Mouse (Mus musculus) layer of hippocampus, adult 18-20 months (tissue): ENCODE results near the gene C2cd4a. TPM values are rescaled to one million over a fixed set of nuclear protein-coding genes. Genes with fewer than 3 reads are reported as not detected.

Experiments
- DNase-seq, 2 experiments: peaks; one replicate each; pipeline ENCODE4 v3.0.0; 2022; ENCODE audit warnings: low spot score in 2 of 2
- total RNA-seq, 2 experiments: library from RNA; stranded (reverse); gene quantifications; 2 replicates each; pipeline ENCODE4 v1.2.3; 2021

C2cd4a gene
- total RNA-seq, 2 experiments from 2014 or later, result 1.6 to 3.2 TPM

GRCm38 (mm10) chr9:67837311-67837710 is 5.2 kb upstream of the C2cd4a start:
- DNase-seq, result no peak

DNA sequence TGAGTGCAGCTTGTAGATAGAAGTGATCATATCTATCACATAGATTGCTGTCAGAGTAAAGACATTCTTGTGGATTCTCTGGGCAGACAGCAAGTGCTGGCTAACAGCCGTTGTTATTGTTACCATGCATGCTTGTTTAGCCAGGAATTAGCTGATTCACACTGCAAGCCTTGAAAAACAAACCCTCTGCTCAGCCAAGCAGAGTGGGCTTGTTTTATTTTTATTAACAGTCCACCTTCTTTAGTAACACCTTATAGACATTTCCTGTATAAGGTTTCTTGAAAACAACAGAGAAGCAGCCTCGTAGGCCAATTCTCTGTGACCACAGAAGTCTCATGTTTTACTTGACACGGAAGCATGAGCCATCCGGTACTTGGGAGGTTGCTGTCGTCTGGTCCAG is 2.4 kb upstream of the C2cd4a start:
- no peak for DNase-seq

DNA sequence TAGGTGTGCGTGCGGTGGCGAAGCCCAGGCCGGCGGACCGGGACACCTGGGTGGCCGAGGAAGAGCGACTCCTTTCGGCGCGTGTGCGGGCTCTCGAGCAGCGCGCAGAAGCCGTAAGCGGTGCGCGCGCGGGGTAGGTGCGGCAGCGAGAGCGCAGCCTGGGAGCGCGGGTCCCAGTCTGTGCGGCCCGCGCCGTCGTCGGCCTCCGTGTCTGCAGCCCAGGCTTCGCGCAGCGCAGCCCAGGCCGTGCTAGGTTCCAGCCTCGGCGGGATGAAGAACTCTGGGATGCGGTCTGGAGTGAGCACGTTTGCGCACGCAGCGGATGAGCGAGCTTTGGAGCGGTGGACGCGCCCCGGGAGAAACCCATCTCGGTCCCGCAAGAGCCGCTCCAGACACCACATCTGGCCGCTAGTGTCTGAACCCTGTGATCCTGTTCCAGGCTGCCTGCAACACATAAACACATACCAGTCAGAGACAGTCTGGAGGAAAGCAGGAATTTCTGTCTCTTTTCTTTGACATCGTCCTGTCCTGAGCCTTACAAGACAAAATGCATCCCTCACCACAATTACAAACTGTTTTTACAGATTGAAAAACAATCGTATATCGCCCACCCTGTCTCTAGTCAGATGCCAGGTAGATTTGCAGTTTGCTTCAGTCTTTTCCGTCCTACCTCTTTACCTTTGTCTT is 628 bp downstream of the C2cd4a start:
- DNase-seq, result peak in 1 of 2 experiments; percentile 16

- DNase-seq, result peak; percentile 56 to 76
Measured at GRCm38 (mm10) chr9:67830411-67831358, 1.4 kb downstream of the C2cd4a start.

GRCm38 (mm10) chr9:67828182-67828581 is 3.9 kb downstream of the C2cd4a start:
- peak in 1 of 2 experiments; percentile 85 for DNase-seq

DNA sequence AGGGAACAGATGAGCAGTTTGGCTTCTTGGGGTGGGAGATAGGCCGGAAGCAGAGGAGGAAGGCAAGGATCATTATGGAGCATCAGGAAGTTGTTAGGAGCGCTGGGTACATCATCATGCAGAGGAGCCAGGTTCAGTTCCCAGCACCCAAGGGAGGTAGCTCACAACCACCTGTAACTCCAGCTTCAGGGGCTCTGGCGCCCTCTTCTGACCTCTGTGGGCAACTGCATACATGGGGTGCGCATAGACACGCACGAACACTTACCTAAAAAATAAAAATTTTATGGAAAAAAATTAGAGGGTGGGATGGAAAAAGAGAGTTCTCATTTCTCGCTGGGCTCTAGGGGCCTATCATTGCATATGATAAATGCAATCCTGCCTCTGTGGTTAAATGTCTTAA is 6.6 kb downstream of the C2cd4a start:
- no peak for DNase-seq

- no peak for DNase-seq
Measured at GRCm38 (mm10) chr9:67823131-67823530, 9.0 kb downstream of the C2cd4a start.

DNA sequence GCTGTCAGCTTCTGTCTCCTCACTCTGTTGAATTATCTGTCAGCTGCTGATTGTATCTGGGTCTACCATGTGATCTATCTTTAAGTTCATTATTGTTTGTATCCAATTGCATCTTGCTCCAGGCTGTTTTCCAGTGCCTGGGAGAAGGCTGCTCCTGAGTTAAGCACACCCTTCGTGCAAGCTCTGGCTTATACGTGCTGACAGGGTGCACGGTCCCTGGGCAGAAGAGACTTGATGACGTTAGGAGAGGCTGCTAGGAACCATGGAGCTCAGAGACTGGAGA is 13.5 kb downstream of the C2cd4a start:
- no peak for DNase-seq

DNA sequence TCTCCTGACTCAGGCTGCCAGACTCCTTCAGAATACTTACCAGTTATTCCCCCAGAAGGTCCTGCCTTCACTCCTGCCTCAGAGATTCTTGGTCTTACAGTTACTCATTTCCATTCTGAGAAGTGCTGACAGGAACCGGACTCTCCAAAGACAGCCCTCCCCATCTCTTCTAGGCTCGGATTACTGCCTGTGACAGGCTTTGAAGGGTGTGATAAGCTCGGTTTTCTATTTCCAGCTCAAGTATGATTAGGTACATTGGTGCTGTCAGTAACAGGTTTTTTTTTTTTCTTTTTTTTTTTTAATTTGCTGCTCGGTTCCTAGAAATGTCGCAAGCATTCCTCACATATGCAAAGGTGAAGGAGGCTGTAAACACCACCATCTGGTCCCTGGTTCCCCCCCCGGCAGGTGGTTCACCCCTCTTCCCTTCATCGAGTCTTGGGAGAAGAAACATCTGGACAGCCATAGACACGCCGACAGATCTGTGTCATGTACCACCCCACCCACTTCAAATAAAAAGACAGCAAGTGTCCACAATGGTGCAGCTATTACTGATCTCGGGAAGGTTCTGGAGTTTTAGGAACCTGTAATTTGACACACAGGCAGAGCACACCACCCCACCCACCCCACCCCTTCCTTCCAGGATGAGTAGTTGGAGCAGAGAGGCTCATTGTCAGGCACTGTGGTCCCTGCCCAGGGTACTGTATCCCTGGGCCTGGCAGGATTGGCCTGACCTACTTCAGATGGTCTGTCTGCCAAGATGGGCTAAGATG is 14.0 kb downstream of the C2cd4a start:
- DNase-seq, result no peak

DNA sequence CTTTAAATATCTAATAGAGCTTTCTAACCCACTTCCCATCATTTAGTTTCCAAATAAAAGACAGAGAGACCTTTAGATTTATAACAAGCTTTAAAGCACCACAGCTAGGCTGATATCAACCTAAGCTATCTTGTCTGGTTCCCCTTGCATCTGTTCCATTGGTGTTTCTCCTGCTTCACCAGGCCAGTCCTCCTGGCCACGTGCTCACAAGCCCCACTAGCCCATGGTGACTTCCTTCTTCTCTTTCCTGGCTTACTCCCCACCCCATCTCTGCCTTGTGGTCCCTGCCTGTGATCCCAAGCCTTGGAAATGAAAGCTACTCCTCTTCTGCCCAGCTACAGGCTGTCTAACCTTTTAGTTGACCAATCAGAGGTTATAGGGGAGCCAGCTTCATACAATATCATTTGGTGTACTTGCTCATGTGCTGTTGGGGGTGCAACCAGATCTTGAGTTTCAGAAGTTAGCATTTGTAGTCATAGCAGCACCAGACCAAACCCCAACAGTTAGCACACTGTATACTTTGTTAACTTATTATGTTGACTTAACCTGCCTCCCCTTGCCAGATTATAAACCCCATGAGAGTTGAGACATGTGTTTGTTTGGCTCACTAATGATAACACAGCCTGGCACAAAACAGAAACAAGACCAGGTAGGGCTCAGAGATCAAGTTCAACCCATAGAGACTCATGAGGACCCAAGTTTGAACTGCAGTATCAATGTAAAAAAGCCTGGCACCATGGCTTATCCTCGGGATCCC is 15.8 kb downstream of the C2cd4a start:
- DNase-seq, result no peak

DNA sequence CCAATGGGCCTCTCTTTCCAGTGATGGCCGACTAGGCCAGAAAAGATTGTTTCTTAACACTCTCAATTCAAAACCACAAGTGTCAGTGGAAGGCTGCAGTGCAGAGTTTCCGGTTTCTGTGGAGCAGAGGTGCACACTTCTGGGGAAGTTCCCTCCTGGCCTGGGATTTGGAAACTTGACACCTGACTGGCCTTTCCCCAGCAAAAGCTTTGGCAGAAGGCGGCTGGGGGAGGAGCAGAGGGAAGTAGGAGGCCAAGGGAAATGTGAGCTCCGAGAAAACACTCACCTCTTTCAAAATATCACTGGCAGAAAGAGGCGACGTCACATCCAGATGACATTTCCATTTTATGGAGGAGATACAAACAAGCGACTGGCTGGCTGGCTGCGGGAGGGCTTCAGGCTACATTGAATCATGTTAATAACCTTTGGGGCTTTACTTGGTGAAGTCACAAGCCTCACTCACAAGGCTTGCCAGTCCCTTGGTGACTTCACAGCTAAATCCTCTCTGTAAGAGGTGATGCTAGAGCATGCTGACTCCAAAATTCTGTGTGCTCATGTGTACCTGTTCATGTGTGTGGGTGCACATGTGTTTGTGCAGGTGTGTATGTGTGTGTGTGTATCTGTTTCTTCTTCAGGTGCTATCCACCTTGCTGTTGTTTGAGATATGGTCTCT is 18.3 kb downstream of the C2cd4a start:
- no peak for DNase-seq

GRCm38 (mm10) chr9:67813171-67813570 is 19.0 kb downstream of the C2cd4a start:
- DNase-seq, result no peak

DNA sequence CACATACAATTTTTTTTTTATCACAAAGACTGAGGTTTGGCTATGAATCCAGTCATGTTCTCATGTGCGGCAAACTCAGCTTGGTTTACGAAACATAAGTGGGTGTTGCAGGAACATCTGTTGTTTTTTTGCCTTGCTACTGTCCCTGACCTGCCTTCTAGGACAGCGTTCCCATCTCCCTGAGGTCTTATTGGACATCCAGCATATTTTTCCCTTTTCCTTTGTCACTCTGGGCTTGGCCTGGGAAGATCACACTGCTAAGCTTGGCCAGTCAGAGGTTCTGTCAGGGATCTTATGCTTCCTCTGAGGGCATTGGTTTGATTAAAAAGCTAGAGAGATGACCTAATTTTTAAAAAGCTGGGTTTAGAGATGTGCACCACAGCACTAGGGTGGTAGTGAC is 21.0 kb downstream of the C2cd4a start:
- DNase-seq, result no peak

GRCm38 (mm10) chr9:67810527-67810926 is 21.6 kb downstream of the C2cd4a start:
- DNase-seq, result no peak

- no peak for DNase-seq
Measured at GRCm38 (mm10) chr9:67807000-67807399, 25.1 kb downstream of the C2cd4a start.

GRCm38 (mm10) chr9:67802241-67802640 is 29.9 kb downstream of the C2cd4a start:
- DNase-seq, result peak in 1 of 2 experiments; percentile 66

DNA sequence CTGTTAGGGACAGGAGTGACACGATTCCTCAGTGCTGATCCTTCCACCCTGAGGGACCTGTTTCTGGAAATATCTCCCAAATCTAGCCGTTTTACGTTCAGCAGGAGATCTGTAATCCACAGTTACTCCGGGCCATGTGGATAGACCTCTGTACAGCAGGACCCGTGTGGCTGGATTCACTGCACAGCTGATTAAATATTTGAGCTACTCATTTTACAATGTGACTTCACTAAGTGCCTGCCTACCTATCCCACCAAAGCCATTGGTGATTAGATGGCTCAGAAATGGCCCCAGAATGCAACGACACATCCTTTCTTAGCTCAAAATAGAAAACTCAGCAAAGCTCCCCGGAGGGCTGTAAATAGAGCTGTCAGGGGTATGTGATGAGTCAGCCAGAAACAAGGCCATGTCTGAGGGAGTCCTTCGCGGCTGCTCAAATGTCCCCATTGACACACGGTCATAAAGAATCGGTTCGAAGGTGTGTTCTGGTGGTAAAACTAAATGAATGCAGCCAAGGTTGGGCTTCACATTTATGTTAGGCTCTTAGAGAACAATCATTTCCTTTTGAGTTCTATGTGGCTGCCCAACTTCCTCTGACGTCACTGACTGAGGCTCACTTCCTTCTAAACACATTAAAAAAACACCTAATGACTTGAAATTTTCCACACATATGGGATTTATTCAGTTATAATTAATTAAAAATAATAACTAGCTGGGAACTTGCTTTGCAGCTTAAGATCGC is 32.9 kb downstream of the C2cd4a start:
- DNase-seq, result no peak

DNA sequence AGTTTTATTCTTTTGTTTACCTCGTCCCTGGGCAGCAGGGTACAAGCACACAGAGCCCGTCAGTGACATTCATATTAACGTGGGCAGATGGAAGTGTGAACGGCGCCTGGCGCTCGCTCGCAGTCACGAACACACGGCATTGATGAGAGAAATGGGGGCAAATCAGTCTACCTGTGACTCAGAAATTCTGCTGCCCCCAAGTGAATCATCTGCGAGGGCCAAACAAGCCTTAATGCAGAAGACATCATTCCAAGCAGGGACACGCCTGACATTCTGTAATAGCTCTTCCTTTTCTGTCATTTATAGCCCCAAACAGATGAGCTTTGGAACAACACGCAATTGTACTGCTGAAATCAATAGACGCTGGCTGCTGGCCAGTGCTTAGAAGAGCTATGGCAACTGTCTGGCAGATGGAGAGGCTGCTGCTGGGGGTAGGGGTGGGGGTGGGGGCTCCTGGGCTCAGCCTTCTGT is 36.9 kb downstream of the C2cd4a start:
- DNase-seq, result peak; percentile 79 to 92

DNA sequence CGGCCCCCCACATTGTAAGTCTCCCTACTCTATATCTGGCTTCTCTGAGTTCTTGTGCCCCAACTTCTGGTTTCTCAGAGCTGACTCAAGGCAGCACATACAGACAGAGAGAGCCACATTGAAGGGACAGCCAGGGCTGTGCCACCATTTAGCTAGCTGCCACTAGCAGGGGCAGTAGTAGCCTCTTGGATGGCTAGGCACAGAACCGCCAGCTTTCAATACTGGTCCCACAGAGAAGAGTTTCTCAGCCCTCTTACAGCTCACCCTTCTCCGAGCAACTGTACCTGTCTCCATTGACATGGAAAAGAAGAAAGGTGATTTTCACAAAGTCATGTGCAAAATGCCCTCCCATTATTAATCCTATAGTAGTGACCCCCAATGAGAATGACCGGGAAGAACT is 37.5 kb downstream of the C2cd4a start:
- DNase-seq, result no peak

GRCm38 (mm10) chr9:67794216-67794615 is 37.9 kb downstream of the C2cd4a start:
- DNase-seq, result no peak
